8 mouse cellular contexts compared by ENCODE assay signal in the genomic region with DNA sequence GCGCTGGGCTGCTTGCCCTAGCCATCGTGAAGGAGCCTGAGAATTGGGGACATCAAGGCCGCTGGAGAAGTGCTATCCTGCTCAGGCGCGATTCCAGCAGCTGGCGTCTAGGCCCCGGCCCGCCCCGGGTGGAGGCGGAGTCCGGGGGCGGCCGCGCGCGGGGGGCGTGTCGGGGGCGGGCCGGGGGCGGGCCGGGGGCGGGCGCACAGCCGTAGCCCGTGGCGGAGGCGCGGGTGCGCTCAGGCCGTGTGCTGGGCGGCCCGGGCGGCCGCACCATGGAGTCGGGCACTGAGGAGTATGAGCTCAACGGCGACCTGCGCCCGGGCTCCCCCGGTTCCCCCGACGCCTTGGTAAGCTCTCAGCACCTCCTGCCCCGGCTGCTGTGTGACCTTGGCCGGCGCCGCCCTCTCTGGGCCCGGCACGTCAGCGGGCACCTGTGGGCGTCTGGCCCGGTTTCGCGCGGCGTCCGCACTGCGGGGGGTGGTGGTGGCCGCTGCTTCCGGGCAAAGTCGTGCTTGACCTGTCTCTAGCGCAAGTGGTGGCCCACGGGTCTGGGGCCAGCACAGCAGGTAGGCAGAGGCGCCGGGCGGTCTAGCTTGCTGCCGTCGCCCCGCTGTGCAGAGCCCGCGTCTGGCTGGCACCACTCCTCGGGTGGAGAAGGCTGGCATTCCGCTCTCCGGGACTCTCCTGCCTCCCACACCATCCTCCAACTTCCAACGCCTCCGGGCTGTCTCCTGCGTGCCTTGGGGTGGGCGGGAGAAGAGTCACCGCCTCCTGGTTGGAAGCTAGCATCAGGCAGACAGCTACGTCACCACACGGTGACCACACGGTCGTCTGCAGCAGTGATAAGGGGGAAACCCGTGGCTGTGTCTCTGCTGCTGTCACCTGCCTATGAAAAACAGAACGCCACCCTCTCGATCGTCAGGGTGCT. TPM values are rescaled to one million over a fixed set of nuclear protein-coding genes. Genes with fewer than 3 reads are reported as not detected.
DNase-seq lines count a peak whose midpoint lies in the region; TF ChIP-seq lines count a peak whose summit lies in the region.

A gene (plus strand): TSS at position 198 of the 931 bp plus-strand sequence.

- TF ChIP-seq CTCF in cortical plate, adult 2 months (IDR thresholded peaks at IDR 0.05; ENCODE audit: extremely low read depth, insufficient read depth, low read length), result no peak

- TF ChIP-seq POLR2A in cortical plate, adult 2 months (IDR thresholded peaks at IDR 0.05; ENCODE audit: extremely low read depth, insufficient read depth, low read length), result peak; percentile 45

- H3K4me3 ChIP-seq in cortical plate, adult 2 months (ENCODE audit: insufficient read depth, low read length), result peak within 1 kb of the TSS; percentile 40

- intact Hi-C loops in left cerebral cortex, postnatal 25 days (cut with DNase I), result no loop called here

- DNase-seq in adrenal gland, adult (ENCODE audit: inconsistent age in 2 of 2, low spot score in 1 of 2), result peak; percentile 90 to 96
- DNase-seq in gastrocnemius, postnatal 10 days, result peak; percentile 92
- peak; percentile 94 for DNase-seq in induced T-regulatory cell, adult 2 months (ENCODE audit: low read depth)
- DNase-seq in left cerebral cortex, postnatal 25 days (ENCODE audit: low spot score in 2 of 2), result peak; percentile 78 to 84
- peak; percentile 73 for DNase-seq in mesoderm, embryonic 11.5 days (ENCODE audit: low read depth, low spot score)
- DNase-seq in right cerebral cortex, postnatal 25 days, result peak; percentile 81
- peak; percentile 74 to 82 for DNase-seq in urinary bladder, postnatal 36 days (ENCODE audit: low spot score in 2 of 2)

- H3K27ac ChIP-seq in cortical plate, adult 2 months (ENCODE audit: insufficient read depth, low read length), result peak within 1 kb of the TSS; percentile 91

- peaks cover 4% of the 10 kb centered on the region; the same call in 1 of the 2 replicates for H3K4me1 ChIP-seq in cortical plate, adult 2 months (ENCODE audit: control insufficient read depth, insufficient read depth, low read length)

RNA-seq across cellular contexts. Expression of the gene that starts here (rescaled TPM):
- polyA plus RNA-seq in cortical plate, adult 2 months (2012; rRNA removed), result 50.2 and 55.1 TPM in 2 replicates
- total RNA-seq in gastrocnemius, postnatal 10 days (2021), result 10 to 100 TPM; 15.0 to 16.2 TPM
- 10 to 100 TPM; 16.3 to 24.0 TPM for total RNA-seq in left cerebral cortex, postnatal 25 days (2021)

Comparison
In these comparisons a context has a peak if more than half of its experiments do, and no peak if none do; other contexts are left out.
1. Peak in every context shown above with its lines: DNase-seq, H3K4me3 ChIP-seq and H3K27ac ChIP-seq.